Mouse (Mus musculus): ENCODE results near the gene Prdm16.

GRCm38 (mm10) chr4:154671232-154671912 lies 34.7 kb upstream of the Prdm16 start:
- TF ChIP-seq CTCF (IDR thresholded peaks at IDR 0.05; ENCODE audit: control insufficient read depth, insufficient read depth, insufficient read length) (no peak), MYOG (IDR thresholded peaks at IDR 0.05; ENCODE audit: control insufficient read depth, extremely low read depth, insufficient read length) (no peak), USF1 (IDR thresholded peaks at IDR 0.05; ENCODE audit: low read depth) (no peak), MAX (IDR thresholded peaks at IDR 0.05) (no peak), MYOD1 (IDR thresholded peaks at IDR 0.05; ENCODE audit: control insufficient read depth, insufficient read length, low read depth) (no peak), CEBPB (IDR thresholded peaks at IDR 0.05; ENCODE audit: low read depth) (no peak)

Measured in C2C12 (cell line).